Mouse (Mus musculus) spleen, adult 2 months (tissue): ENCODE results near the gene Tssk1.

Experiments
- CTCF ChIP-seq: fragments of 200-500 bp; IDR thresholded peaks from 2 replicates; pipeline ENCODE4 v1.5.1; 2011; ENCODE audit warnings: mild to moderate bottlenecking, inconsistent platforms; ENCODE audit not compliant: insufficient read depth, insufficient read length, insufficient replicate concordance; ENCODE audit errors: extremely low read depth
- POLR2A ChIP-seq: fragments of 200-500 bp; IDR thresholded peaks from 2 replicates; pipeline ENCODE4 v1.6.1; 2011; ENCODE audit warnings: low read depth, low read length, inconsistent platforms

DNA sequence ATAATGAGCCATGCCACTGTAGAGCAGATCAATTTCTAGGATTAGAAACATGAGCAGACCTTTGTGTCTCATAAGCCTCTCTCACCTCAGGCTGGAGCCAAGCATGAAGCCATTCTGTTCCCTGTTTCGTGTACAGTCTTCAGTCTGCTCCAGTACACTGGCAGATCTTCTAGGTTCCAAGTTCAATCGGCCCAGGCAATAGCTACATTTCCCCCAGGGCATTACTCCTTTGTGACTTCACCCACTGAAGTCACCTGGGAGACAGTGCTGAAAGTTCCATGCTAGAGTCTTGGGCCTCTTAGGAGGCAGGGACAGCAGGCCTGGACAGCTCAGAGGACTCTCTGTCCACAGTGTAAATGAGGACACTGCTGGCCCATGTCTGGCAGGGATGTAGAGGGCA is at the start of gene Tssk1:
- TF ChIP-seq CTCF = no peak
- TF ChIP-seq POLR2A = no peak
